Mouse (Mus musculus) right cerebral cortex, postnatal 10 days (tissue): ENCODE results near the gene Dars.
"Not testable (repeated sequence)": the region's sequence is repeated elsewhere in the genome, so short reads cannot be mapped to it uniquely, and the experiment has no call there.

Experiments used
- DNase-seq, 2 experiments: peaks; one replicate each; pipeline ENCODE4 v3.0.0; 2021; ENCODE audit warnings: low spot score in 2 of 2

The Dars gene

DNA sequence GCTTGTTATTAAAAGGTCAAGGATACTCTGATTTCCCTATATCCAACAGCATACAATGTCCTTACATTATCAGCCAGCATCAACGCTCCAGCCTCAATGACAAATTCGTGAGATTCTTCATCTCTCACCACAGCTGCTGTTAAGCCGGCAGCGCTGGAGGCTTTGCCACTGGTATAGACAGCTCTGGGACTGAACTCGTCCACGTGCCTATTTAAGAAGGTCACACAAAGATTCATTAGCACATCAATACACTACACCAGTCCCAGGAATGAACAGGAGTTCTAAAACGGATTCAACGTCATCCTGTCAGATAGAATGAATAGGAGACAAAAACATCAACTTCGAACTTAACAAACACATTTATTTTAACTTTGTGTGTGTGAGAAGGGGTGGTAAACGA is 72.9 kb downstream of the Dars start:
- DNase-seq: no peak

DNA sequence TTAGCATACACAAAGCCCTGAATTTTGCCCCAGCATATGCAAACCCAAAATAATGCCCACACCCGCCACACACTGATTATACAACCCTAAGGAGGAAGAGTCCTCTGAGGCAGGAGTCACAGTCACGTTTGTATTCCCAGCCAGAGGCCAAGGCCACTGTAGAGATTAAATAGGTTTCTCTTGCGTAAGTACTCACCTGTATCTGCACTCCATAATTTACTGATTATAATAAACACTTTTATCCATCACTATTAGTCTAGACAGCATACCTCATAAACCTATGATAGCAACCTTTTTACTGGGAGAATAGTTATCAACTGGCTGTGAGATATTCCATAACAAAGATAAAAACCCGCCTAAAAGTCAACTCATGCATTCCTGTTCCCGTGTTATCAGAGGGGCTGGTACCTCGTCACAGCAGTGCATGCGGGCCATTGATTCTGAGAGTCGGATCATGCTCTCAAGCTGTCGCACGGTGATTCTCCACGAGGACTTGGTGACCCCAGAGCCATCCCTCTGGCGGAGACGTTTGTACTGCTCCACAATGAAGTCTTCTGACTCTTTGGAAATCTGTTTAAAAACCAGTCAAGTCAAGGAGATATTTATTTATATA is 79.4 kb downstream of the Dars start:
- no peak for DNase-seq

DNA sequence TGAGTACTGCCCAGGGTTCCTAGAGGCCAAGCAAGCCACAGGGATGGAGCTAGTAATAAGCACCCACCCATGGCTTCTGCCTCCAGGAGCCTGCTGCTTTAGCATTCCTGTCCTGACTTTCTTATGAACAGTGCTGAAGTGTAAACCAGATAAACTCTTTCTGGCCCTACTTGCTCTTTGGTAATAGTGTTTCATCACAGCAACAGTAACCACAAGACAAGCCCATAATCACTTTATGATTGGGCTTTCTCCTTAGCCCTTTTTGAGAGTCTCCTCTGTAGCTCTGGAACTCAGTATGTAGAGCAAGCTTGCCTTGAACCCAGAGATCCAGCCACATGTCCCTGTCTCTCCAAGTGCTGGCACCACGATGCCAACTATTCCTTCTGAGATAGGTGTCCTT is 86.9 kb downstream of the Dars start:
- no peak for DNase-seq

DNA sequence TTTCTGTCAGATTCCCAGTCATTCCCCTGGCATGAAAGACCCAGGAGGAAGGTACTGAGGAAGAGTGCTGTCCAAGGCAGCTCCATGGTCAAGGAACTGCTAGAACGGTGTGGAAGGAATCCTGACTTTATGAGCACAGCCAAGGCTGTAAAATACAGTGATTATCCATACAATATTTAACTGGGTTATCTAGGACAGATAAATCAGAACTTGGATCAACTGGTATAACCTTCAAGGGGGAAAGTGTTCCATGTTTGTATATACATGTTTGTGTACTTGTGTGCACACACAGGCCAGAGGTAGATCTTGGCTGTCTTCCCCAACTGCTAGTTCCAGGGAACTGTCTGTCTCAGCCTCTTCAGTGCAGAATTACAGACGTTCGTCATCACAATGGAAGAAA is 89.0 kb downstream of the Dars start, which contains the start of gene Lct:
Lct (minus strand) TSS at position 101 of the 400 bp plus-strand sequence.
- DNase-seq: no peak

DNA sequence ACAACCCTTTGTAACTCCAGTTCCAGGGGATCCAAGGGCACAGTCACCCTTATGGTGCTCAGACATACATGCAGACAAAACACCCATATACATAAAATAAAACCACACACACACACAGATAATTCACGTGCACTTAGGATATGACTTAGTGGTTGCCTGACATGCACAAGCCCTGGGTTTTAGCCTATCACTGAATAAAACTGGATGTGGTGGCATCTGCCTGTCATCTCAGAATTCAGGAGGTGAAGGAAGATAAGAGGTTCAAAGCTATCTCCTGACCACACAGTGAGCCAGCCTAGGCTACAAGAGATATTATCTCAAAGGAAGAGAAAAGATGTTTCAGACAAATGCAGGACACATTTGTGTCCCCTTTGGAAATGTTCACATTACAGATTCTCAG is 90.0 kb downstream of the Dars start:
- DNase-seq: no peak

DNA sequence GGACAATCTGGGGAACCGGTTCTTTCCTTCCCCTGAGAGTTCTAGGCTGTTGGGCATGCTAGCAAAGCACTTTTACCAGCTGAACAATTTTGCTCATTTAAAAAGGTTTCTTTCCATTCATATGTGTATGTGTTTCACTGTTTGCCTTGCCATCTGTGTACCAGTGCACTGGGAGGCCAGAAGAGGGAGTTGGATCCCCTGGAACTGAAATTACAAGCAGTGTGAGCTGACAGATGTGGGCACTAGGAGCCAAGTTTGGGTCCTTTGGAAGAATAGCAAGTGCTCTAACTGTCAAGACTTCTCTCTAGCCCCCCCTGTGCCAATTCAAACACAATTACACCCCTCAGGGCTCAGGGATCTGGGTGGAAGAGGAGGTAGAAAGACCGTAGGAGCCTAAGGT is 92.4 kb downstream of the Dars start:
- no peak for DNase-seq

DNA sequence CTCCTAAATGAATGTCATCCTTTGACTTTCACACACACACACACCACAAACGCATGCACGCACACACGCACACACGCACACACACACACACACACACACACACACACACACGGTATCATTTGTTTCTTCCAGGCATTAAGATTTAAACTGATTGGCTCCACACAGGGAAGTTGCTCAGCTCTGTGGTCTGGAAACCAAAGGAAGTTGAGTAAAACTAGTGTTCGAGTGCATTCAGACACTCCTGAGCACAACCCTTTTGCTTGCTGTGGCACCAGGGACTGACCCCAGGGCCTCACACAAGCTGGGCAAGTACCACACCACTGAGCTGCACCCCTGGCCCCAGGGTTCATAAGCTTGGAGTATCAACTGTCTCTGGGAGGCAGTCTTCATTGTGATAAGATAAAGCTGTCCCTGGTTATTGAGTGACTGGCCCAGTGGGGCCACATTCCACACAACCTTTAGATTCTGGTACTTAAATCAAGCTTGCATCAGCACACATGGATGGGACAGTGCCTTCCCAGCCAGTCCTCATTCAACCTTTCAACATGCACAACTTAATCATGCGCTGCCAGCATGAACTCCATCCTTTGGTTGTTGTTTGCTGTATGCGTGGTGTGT is 94.0 kb downstream of the Dars start:
- no peak for DNase-seq

DNA sequence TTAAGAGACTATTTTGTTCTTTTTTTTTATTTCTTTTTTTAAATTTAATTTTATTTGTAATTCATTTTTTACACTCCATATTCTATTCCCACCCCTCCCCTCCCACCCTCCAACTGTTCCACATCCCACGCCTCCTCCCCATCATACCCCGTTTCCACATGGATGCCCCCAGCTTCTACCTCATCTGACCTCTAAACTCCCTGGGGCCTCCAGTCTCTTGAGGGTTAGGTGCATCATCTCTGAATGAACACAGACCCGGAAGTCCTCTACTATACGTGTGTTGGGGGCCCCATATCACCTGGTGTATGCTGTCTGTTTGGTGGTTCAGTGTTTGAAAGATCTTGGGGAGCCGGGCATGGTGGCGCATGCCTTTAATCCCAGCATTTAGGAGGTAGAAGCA is 97.9 kb downstream of the Dars start:
- not testable (repeated sequence) for DNase-seq

DNA sequence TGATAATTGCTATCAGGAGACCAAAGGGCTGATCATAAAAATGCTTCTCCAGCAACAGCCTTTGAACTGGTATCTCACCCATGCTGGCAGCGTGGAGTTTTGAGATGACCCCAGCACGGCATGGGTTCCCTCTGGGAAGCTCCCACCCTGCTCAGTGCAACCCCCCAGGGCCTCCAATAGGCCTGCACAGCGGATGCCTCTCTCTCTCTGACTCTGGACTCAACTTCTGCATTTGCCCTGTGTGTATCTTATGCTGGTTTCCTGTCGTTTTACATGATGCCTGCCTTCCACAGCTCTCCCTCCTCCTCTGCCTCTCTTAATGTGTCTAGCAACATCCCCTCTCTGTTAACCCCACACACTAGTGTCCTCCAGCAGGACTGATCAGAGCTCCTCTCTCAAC is 102.5 kb downstream of the Dars start:
- DNase-seq: no peak
